Mouse (Mus musculus): ENCODE measurements around the gene Hsdl1.

The Hsdl1 gene

DNA sequence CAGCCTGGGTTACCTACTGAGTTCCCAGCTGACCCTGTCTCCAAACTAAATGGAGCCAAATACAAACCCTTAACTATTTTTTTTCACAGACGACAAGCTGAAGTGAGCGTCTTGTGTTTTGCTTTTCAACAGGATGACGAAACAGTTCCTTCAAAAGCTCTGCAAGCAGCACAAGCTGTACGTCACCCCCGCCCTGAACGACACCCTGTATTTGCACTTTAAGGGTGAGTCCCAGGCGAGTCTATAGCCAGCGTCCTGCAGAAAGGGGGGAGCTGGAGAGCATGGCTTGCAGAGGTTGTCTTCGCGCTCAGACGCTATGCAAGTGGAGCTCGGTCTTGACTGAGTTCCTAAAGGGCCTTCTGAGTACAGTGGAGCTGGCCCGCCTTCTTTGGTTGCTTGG lies 4.1 kb upstream of the Hsdl1 start:
- DNase-seq (ENCODE audit: low read depth) = no peak

GRCm38 (mm10) chr8:119575366-119575726 lies 363 bp upstream of the Hsdl1 start:
- no peak for DNase-seq (ENCODE audit: low read depth)

- no peak for DNase-seq (ENCODE audit: low read depth)
Observed at GRCm38 (mm10) chr8:119572411-119572810, 2.6 kb downstream of the Hsdl1 start.

DNA sequence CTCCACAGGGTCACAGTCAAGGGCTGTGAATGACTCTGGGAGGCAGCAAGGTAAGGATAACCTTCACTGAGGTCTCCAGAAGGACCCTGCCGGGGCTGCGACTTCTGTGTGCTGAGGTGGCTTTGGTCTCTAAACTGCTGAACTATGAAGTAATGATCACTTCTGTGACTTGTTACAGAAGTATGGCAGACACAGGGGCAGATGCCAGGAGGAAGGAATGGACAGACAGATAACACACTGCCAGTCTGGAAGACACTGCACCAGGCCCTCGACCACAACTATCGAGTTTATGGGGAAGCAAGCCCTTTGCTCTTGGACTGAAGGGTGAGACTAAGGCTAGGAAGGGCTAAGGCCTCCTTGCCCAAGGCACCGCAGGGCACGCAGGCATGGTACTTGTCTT lies 3.8 kb downstream of the Hsdl1 start:
- no peak for DNase-seq (ENCODE audit: low read depth)

GRCm38 (mm10) chr8:119569881-119570280 lies 5.1 kb downstream of the Hsdl1 start:
- no peak for DNase-seq (ENCODE audit: low read depth)

DNA sequence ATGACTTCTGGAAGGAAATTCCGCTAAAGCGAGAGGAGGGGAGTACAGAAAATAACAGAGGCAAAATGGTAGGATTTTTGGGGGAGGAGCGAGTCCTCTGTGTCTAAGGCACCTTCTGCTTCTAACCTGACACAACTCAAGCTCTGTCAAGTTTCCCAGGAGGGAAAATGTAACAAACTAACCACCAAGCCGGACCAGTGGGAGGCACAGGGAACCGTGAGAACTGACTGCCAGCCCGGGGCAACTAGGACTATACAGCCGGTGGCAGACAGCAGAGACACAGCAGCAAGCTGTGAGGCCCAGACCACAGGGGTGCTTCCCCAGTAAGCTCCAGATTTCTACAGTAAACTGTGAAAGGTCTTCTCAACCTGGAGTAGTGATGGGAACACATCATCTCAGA lies 6.0 kb downstream of the Hsdl1 start:
- no peak for DNase-seq (ENCODE audit: low read depth)

DNA sequence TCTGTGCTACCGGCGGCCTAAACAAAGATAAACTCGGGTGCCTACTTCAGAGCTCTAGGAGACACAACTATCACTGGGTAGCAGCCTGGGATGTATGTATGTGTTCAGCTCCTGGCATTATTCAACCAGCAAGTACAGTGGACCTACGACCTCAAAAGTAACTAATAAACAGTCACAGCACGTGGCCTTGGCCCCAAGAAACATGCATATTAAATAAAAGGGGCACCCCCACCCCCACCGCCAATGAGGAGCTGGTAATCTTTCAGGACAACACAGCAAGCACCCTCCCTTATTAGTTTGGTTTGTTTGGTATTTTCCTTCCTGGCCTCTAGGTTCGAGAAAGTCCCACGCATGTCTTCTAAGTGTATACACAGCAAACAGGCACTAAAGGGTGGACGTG lies 6.7 kb downstream of the Hsdl1 start:
- DNase-seq (ENCODE audit: low read depth) = no peak

DNA sequence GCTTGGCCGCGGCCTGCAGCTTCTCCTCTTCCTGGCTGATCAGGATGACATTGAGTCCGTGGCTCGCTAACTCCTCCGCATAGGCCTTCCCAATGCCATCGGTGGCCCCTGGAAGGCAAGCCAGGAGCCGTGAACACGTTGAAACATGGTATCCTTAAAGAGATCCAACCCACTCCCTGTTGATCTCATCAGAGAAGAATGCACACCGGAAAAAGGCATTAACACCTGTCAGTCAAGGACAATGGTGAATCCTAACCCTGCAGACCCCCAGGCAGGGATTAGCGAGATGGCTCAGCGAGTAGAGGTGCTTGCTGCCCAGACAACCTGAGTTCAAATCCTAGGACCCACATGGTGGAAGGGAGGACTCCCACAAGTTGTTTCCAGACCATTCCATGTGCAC lies 8.6 kb downstream of the Hsdl1 start:
- no peak for DNase-seq (ENCODE audit: low read depth)

DNA sequence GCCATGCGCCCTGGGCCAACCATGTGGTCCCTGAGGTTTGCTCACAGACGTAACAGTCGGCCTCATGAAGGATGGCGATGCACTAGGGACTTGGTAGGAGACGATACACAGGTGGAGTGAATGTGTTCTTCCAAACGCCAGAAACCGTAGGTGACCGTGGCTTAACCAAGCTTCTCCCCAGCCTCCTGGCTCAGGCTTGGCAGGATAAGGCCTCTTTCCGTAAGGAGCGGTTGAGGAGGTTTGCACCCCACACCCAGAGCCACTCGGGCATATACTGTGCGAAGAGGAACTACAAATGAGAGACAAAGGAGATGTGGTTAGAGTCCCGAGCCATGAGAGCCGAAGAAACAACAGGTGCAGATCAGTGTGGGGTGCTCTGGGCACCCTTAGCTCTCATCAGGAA lies 11.1 kb downstream of the Hsdl1 start:
- DNase-seq (ENCODE audit: low read depth) = no peak

DNA sequence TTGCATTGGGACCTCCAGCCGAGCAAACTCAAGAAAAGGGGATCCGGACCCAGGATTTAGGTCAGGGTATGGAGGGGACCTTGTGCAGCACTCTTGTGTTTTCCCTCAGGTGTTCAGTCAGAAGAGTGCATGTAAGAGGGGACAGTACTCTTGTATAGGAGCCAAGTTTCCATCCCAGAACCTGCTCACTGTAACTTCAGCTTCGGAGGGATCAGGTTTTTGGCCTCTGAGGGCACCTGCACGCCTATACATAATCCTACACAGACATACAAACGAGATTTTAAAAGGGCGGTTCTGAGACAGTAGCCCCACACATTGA lies 15.6 kb downstream of the Hsdl1 start:
- no peak for DNase-seq (ENCODE audit: low read depth)

DNA sequence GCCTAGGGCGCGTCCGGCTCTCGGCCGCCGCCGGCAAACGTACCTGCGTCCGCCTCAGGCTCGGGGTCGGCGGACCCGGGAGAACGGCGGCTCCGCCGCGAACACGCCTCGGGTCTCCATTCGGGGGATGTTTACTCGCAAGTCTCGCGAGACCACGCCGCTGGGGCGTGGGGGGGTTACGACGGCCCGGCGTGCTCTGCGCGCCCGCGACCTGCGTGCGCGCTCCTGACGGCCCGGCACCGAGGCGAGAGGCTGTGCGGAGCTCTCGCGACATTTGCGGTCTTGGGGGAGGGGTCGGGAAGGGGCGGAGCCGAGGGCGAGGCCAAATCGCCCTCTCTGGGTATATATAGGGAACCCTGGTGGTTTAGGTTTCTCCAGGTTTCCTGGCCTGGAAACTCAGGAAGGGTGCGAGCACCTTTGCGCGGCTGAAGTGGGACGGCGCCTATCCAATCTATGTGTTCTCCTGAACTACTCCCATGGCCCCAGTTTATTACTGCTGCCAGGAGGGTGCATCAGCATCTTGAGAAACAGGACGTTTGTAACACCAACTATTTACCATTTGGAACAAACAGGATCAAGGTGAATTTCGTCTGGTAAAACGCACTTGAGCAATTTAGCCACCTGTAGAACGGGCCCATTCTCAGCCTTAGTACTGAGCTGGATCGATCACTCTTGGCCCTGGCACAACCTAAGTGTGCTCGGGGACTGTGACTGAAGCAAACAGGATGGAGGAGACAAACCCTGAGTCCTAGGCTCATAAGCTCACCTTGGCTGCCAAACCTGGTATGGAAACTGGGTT lies 16.2 kb downstream of the Hsdl1 start, which contains the start of gene Mbtps1:
Gene Mbtps1, minus strand, starts transcription at position 133 of the 799 bp plus-strand sequence.
- peak; percentile 91 for DNase-seq (ENCODE audit: low read depth)

- DNase-seq (ENCODE audit: low read depth) = no peak
Observed at GRCm38 (mm10) chr8:119557821-119558602, 17.0 kb downstream of the Hsdl1 start.

GRCm38 (mm10) chr8:119557132-119557531 lies 17.9 kb downstream of the Hsdl1 start:
- no peak for DNase-seq (ENCODE audit: low read depth)

DNA sequence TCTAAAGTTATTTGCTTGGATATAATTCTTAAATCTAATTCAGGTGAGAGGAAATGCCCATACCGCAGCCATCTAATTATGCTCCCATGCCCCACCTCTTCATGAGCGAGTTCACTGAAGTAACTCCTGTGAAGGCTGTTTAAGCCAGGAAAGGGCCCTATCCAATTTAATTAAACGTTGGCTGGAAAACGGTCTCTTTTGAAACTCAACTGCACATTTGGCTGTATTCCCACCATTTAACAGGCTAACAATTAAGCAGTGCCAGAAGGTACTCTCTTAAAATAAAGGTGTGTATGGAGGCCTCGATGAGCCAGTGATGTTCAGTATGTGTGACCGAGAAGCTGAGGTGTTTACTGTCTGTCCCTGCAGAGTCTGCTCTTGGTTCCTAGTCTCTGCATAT lies 19.1 kb downstream of the Hsdl1 start:
- DNase-seq (ENCODE audit: low read depth) = no peak

- DNase-seq (ENCODE audit: low read depth) = no peak
Observed at GRCm38 (mm10) chr8:119552967-119553366, 22.0 kb downstream of the Hsdl1 start.

GRCm38 (mm10) chr8:119548560-119549113 lies 26.3 kb downstream of the Hsdl1 start:
- DNase-seq (ENCODE audit: low read depth) = no peak

DNA sequence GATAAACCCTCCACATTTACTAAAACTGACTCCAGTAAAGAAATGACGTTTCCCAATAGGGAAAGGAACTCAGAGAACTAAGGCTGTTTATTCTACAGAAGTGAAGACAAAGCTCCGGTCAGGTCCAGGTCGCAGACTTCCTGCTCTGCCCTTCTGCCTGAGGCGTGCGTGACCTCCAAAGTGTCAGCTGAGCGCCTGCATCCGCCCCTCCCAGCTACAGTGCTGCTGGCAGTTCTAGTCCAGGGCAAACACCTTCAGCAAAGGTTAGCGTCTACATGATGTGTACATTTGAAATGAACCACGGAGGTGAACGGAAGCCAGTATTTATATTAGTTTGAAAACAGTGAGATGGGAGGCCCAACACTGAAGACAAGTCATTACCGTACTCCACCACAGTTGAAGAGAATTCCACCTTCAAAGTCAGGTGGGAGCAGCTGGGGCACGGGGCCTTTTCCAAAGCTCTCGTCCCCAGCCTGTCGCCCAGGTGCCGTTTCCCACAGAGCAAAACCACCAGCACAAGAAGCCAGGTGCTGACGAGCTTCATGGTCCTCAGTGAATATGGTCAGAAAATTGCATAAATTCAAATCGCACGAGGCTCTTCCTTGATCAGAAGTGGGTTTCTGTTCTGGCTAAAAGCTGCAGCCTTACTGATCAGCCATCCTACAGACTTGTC lies 27.8 kb downstream of the Hsdl1 start:
- no peak for DNase-seq (ENCODE audit: low read depth)

DNA sequence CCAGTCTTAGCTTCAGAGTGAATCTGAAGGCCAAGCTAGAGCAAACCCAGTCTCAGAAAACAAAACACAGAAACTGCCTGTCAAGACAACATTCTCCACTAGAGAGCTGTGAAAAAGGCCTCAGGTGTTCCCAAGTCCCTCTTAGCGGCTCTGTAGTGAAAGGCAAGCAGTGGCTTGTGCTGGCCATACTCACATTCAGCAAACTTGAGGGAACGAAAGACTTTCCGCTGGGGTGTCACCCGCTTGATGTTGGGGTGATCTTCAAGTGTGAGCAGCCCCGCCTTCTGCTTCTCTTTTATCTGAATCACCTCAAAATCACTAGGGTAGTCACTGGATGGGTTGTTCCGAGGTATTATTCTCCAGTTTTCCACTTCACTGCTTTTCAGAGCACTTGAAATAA lies 29.2 kb downstream of the Hsdl1 start:
- no peak for DNase-seq (ENCODE audit: low read depth)

GRCm38 (mm10) chr8:119545180-119545579 lies 29.8 kb downstream of the Hsdl1 start:
- DNase-seq (ENCODE audit: low read depth) = no peak

- no peak for DNase-seq (ENCODE audit: low read depth)
Observed at GRCm38 (mm10) chr8:119544606-119545005, 30.4 kb downstream of the Hsdl1 start.

DNA sequence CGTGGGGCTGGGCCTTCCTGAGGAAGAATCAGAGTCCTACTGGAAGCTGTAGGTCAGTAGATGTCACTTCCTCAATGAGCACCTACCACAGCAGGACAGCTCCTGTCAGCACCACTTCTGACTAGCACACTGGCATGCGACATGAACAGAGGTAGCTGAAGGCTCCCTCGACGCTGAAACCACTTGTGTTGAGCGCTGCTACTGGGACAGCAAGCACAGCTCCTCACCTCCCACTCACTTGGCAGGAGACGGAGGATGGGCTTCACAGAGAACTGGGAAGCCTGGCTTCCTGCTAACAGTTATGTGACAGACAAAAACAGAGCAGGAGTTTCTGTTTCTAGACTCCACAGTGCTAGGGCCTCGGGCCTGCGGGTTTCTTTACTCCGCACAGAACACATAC lies 43.0 kb downstream of the Hsdl1 start:
- no peak for DNase-seq (ENCODE audit: low read depth)

DNA sequence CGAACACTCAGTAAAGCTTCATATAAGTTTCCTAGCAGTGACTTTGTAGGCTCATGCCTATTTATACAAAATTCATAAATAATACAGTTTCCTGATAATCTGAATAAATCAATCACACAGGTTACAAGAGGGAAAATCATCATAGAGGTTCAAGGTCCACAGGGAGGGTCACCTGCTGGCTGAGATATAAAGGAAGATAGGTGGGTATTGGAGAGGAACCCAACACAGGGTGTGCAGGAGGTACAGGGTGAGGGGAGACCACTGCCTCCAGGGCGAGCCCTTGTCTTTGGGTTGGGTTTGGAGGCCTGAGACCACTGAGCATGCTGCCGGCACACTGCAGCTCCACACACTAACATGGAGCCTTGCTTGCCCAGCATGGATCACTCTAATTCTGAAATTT lies 43.6 kb downstream of the Hsdl1 start:
- DNase-seq (ENCODE audit: low read depth) = no peak

- no peak for DNase-seq (ENCODE audit: low read depth)
Observed at GRCm38 (mm10) chr8:119530937-119531336, 44.0 kb downstream of the Hsdl1 start.
